Mouse (Mus musculus): ENCODE measurements at regions not wholly inside any gene's neighbourhood (a gene's known extent, or its start where the extent isn't known, plus 50 kb on each side); places are given as distances from the start of the nearest gene placed in this dataset.

- TF ChIP-seq CTCF (IDR thresholded peaks at IDR 0.05; ENCODE audit: extremely low read depth, insufficient read depth, low read length) (no peak), POLR2A (IDR thresholded peaks at IDR 0.05; ENCODE audit: extremely low read depth, insufficient read depth, low read length) (no peak)
These were observed 204.3 kb upstream of the Ntm start for GRCm38 (mm10) chr9:30167223-30167622.
